Mouse (Mus musculus): ENCODE measurements at regions not wholly inside any gene's neighbourhood (a gene's known extent, or its start where the extent isn't known, plus 50 kb on each side); places are given as distances from the start of the nearest gene placed in this dataset. TPM values are rescaled to one million over a fixed set of nuclear protein-coding genes. Genes with fewer than 3 reads are reported as not detected.
"Not testable (repeated sequence)": the region's sequence is repeated elsewhere in the genome, so short reads cannot be mapped to it uniquely, and the experiment has no call there.

DNA sequence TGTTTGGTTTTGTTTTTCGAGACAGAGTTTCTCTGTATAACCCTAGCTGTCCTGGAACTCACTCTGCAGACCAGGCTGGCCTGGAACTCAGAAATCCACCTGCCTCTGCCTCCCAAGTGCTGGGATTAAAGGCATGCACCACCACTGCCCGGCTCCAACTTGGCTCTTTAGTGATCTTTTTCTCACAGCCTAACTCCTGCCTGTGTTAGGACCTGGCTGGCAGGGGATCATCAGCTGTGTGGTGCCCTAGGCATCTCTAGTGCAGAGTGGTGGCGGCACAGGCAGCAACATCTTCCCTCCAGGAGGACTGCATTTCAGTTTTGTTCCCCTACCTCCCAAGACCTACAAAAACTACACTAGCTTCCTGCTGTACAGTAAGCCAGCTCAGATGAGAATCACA is 54.4 kb upstream of the Spon1 start:
- H3K9ac ChIP-seq (ENCODE audit: low read depth, low read length); H3K27me3 ChIP-seq (ENCODE audit: control insufficient read depth, insufficient read depth, low read length); H3K4me2 ChIP-seq; H3K27ac ChIP-seq (ENCODE audit: low read depth, low read length); H3K4me1 ChIP-seq (ENCODE audit: control insufficient read depth, insufficient read depth, low read length); H3K9me3 ChIP-seq (replicated peaks; ENCODE audit: control insufficient read depth, low read length); H3K4me3 ChIP-seq (ENCODE audit: low read depth, low read length); ATAC-seq (replicated peaks; ENCODE audit: insufficient number of reproducible peaks, low FRiP score, low TSS enrichment); H3K36me3 ChIP-seq (ENCODE audit: control insufficient read depth, insufficient read depth, low read length): not testable (repeated sequence)
- WGBS (ENCODE audit: insufficient replicate concordance): 72% methylated on average over 3 of the region's 3 CpGs

Small RNA genes in the stretch of these regions (microRNA-seq; reads per million reads assigned to microRNA genes)
- not detected for gene Gm23700 (ENCODE audit: borderline number of aligned reads)

Data from heart, embryonic 11.5 days (tissue).